In the genomic region with DNA sequence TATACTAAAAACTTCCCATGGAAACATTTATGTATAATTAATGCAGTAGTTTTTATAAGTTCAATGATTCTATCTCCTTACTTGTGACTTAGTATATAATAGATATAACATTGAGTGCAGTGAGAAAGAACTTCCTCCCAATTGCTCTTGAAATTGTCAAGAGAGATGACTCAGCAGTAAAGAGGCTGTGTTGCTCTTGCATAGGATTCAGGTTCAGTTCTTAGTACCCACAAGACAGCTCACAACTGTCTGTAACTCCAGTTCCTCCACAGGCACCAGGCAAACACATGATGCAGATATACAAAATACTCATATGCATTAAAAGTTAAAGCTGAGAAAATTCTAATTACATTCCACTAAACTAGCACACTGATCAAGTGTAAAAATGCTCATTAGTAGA, we compare ENCODE assay signal across 19 mouse cellular contexts. TPM values are rescaled to one million over a fixed set of nuclear protein-coding genes. Genes with fewer than 3 reads are reported as not detected.
DNase-seq lines count a peak whose midpoint lies in the region; ATAC-seq and TF ChIP-seq lines count a peak whose summit lies in the region.
"Had no signal": no experiment of that assay in that cellular context is flagged by ENCODE, and none has a peak within 500 bp of the region (broad histone marks: within the 10 kb centered on the region; RNA-seq: fewer than 3 reads in every experiment).

No protein-coding gene starts in this region.

- H3K4me2 ChIP-seq in liver, embryonic 11.5 days, result no peak overlapping the region
- H3K4me2 ChIP-seq in kidney, embryonic 14.5 days (replicated peaks; ENCODE audit: low read depth, low read length), result no peak overlapping the region
- H3K4me2 ChIP-seq: embryonic facial prominence, embryonic 12.5 days; limb, embryonic 15.5 days; midbrain, embryonic 11.5 days had no signal

- peaks cover 52% of the 10 kb centered on the region for H3K36me3 ChIP-seq in G1E (replicated peaks)
- H3K36me3 ChIP-seq in liver, embryonic 11.5 days (ENCODE audit: control insufficient read depth, insufficient read depth, low read length), result peaks cover 5% of the 10 kb centered on the region
- H3K36me3 ChIP-seq in kidney, embryonic 14.5 days (ENCODE audit: control insufficient read depth, insufficient read depth, low read length), result peaks cover 22% of the 10 kb centered on the region

- H3K27ac ChIP-seq in liver, embryonic 11.5 days (ENCODE audit: low read depth, low read length), result no peak overlapping the region
- no peak overlapping the region for H3K27ac ChIP-seq in kidney, embryonic 14.5 days (ENCODE audit: low read depth, low read length)
- H3K27ac ChIP-seq: embryonic facial prominence, embryonic 12.5 days; heart, embryonic 10.5 days; limb, embryonic 15.5 days had no signal

- no peak overlapping the region for H3K4me3 ChIP-seq in G1E (ENCODE audit: low read depth, low read length)
- no peak overlapping the region for H3K4me3 ChIP-seq in liver, embryonic 11.5 days (ENCODE audit: low read depth, low read length)
- H3K4me3 ChIP-seq in kidney, embryonic 14.5 days (ENCODE audit: low read length), result no peak overlapping the region
- H3K4me3 ChIP-seq: embryonic facial prominence, embryonic 12.5 days; heart, embryonic 10.5 days; limb, embryonic 15.5 days had no signal

- no peaks in the 10 kb centered on the region for H3K27me3 ChIP-seq in G1E (ENCODE audit: insufficient read depth, low read length)
- no peaks in the 10 kb centered on the region for H3K27me3 ChIP-seq in liver, embryonic 11.5 days (replicated peaks; ENCODE audit: control insufficient read depth, insufficient read depth, low read length)
- no peaks in the 10 kb centered on the region for H3K27me3 ChIP-seq in kidney, embryonic 14.5 days (ENCODE audit: control insufficient read depth, insufficient read depth, low read length)
- H3K27me3 ChIP-seq: embryonic facial prominence, embryonic 12.5 days; limb, embryonic 15.5 days had no signal

- no peaks in the 10 kb centered on the region for H3K9me3 ChIP-seq in G1E (replicated peaks)
- no peaks in the 10 kb centered on the region for H3K9me3 ChIP-seq in liver, embryonic 11.5 days (ENCODE audit: control insufficient read depth, low read length)
- H3K9me3 ChIP-seq in kidney, embryonic 14.5 days (ENCODE audit: control insufficient read depth, low read length), result no peaks in the 10 kb centered on the region
- H3K9me3 ChIP-seq: embryonic facial prominence, embryonic 12.5 days; heart, embryonic 10.5 days; limb, embryonic 15.5 days had no signal

- H3K4me1 ChIP-seq in G1E (ENCODE audit: insufficient read depth, low read depth, low read length), result peaks cover 41% of the 10 kb centered on the region
- H3K4me1 ChIP-seq in liver, embryonic 11.5 days (replicated peaks; ENCODE audit: control insufficient read depth, insufficient read depth, low read length), result peaks cover 17% of the 10 kb centered on the region
- no peaks in the 10 kb centered on the region for H3K4me1 ChIP-seq in kidney, embryonic 14.5 days (ENCODE audit: control insufficient read depth, insufficient read depth, low read length)
- H3K4me1 ChIP-seq: embryonic facial prominence, embryonic 12.5 days; limb, embryonic 15.5 days had no signal

- DNase-seq in 416B (ENCODE audit: low read depth), result peak; percentile 85
- DNase-seq in G1E (ENCODE audit: low spot score), result no peak
- no peak for DNase-seq in liver, embryonic 11.5 days (ENCODE audit: low spot score)
- DNase-seq in thymus, postnatal 0 days (ENCODE audit: low spot score), result no peak
- DNase-seq in gastrocnemius, postnatal 10 days, result no peak
- DNase-seq: adrenal gland, adult 2 months; cerebellum, adult 9-11 months; gastrocnemius, postnatal 36 days; kidney, adult 18-20 months; kidney, postnatal 10 days; lung, postnatal 10 days; thymus, postnatal 4 days had no signal

- no peak overlapping the region for H3K9ac ChIP-seq in liver, embryonic 11.5 days (ENCODE audit: low read depth, low read length)
- H3K9ac ChIP-seq in kidney, embryonic 14.5 days (ENCODE audit: low read depth, low read length), result no peak overlapping the region
- H3K9ac ChIP-seq: embryonic facial prominence, embryonic 12.5 days; limb, embryonic 15.5 days had no signal

- ATAC-seq in G1E (ENCODE audit: extremely low read depth, insufficient number of reproducible peaks, low FRiP score, poor library complexity, severe bottlenecking), result peak; percentile 54
- ATAC-seq in liver, embryonic 11.5 days (replicated peaks; ENCODE audit: low FRiP score), result 0 out of 2 replicates have a peak, but pooled peaks have one; percentile 45
- peak; percentile 61 for ATAC-seq in megakaryocyte, adult 5-6 weeks (ENCODE audit: poor library complexity, severe bottlenecking)
- ATAC-seq in kidney, embryonic 14.5 days (ENCODE audit: low FRiP score, low TSS enrichment), result no peak
- ATAC-seq: forebrain, embryonic 16.5 days had no signal

- no peak for TF ChIP-seq CTCF in G1E (IDR thresholded peaks at IDR 0.05; ENCODE audit: low read depth, low read length)

RNA-seq across cellular contexts. Expression of gene Vmp1, which starts 25.8 kb away (rescaled TPM):
- total RNA-seq in G1E (2014; fragmentation: Nextera tagmentation), result 166 and 188 TPM in 2 replicates
- 156 and 163 TPM in 2 replicates for total RNA-seq in G1E (2017)
- polyA plus RNA-seq in G1E (2012), result 15.2 and 19.1 TPM in 2 replicates
- polyA plus RNA-seq in liver, embryonic 11.5 days (2014; fragmentation: Nextera tagmentation; extraction: Ambion mirVana), result 112 and 130 TPM in 2 replicates
- 172 and 215 TPM in 2 replicates for total RNA-seq in megakaryocyte, adult 5-6 weeks (2015)
- 137 and 163 TPM in 2 replicates for total RNA-seq in megakaryocyte, adult 5-6 weeks (2017)
- 107 and 109 TPM in 2 replicates for polyA plus RNA-seq in thymus, postnatal 0 days (2015; fragmentation: Nextera tagmentation; extraction: Ambion mirVana)
- 139 and 141 TPM in 2 replicates for polyA plus RNA-seq in kidney, embryonic 14.5 days (2014; fragmentation: Nextera tagmentation; extraction: Ambion mirVana)
- total RNA-seq in gastrocnemius, postnatal 10 days (2021), result 10 to 100 TPM; 55.6 to 58.5 TPM

RNA-seq across cellular contexts. Expression of gene Ptrh2, which starts 25.9 kb away (rescaled TPM):
- total RNA-seq in G1E (2014; fragmentation: Nextera tagmentation) (21.8 and 29.6 TPM in 2 replicates), G1E (2017) (41.0 and 44.7 TPM in 2 replicates)
- polyA plus RNA-seq in G1E (2012), result 1.2 and 1.7 TPM in 2 replicates
- polyA plus RNA-seq in liver, embryonic 11.5 days (2014; fragmentation: Nextera tagmentation; extraction: Ambion mirVana), result 39.6 and 40.5 TPM in 2 replicates
- 11.8 and 12.2 TPM in 2 replicates for total RNA-seq in megakaryocyte, adult 5-6 weeks (2015)
- 12.9 and 14.6 TPM in 2 replicates for total RNA-seq in megakaryocyte, adult 5-6 weeks (2017)
- polyA plus RNA-seq in thymus, postnatal 0 days (2015; fragmentation: Nextera tagmentation; extraction: Ambion mirVana), result 24.7 and 25.9 TPM in 2 replicates
- 38.6 and 41.1 TPM in 2 replicates for polyA plus RNA-seq in kidney, embryonic 14.5 days (2014; fragmentation: Nextera tagmentation; extraction: Ambion mirVana)
- total RNA-seq in gastrocnemius, postnatal 10 days (2021), result 1 to 10 TPM; 8.1 to 8.5 TPM
